Mouse (Mus musculus) forelimb bud, embryonic 11.5 days (tissue): ENCODE data around the gene Aifm2.

ENCODE experiments used
- DNase-seq: peaks from one replicate; pipeline ENCODE4 v3.0.0-alpha.2; 2012; ENCODE audit warnings: low read depth, low spot score

Gene Aifm2

GRCm38 (mm10) chr10:61764689-61765088 lies 49.6 kb downstream of the Aifm2 start:
- no peak for DNase-seq

DNA sequence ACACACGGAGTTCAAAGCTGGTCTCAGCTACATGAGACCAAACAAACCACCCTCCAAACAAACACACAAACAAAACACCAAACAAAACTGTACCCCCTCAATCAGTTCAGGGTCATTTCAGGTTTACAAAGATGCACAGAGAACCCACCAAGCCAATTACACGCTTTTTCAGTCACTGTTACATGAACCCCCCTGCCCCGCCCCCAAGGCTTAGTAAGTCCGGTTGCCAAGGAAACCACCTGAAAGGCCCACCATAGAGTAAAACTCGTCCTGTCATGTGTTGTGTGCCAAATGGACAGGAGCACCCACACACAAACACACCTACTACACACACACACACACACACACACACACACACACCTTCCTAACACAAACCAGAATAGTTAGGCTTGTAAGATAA lies 50.5 kb downstream of the Aifm2 start:
- no peak for DNase-seq

DNA sequence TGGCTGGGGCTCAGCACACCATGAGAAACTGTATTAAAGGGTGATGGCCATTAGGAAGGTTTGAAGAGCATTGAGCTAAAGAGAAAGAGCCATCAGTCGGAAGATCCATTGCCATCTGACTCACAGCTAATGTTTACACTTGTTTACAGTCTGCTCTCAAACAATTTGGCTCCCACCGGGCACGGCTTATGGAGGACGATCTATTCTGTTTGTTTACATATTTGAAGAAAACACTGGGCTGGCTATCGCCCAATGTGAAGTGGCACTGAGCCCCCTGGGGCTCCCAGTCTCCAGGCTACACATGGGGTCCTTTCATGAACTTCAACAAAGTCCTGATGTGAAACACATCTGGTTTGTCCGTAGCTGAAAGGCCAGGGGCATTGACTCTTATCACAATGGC lies 51.7 kb downstream of the Aifm2 start:
- no peak for DNase-seq

DNA sequence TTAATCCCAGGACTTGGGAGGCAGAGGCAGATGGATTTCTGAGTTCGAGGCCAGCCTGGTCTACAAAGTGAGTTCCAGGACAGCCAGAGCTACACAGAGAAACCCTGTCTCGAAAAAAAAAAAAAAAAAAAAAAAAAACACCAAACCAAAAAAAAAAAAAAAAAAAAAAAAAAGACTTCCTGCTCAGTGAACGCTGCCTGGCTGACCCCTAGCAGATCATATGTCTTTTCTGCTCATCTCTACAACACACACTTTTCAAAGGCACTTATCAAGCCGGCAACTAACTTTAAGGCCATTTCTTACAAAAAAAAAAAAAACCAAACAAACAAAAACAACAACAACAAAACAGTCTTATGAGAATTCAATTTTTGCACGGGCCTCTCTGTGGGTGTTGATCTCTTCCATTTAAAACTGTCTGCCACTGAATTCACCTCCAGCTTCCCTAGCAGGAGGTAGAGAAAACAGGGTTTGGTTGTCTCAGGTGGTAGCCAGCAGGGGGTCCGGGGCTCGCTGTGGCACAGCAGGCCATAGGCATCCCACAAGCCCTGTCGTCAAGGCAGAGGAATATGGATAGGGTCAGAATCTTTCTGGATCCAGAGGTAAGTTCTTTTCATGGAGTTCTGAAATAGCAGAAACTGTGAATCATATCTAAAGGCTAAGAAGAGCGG lies 66.5 kb downstream of the Aifm2 start:
- DNase-seq = no peak

GRCm38 (mm10) chr10:61782799-61783611 lies 67.9 kb downstream of the Aifm2 start:
- peak; percentile 79 for DNase-seq

DNA sequence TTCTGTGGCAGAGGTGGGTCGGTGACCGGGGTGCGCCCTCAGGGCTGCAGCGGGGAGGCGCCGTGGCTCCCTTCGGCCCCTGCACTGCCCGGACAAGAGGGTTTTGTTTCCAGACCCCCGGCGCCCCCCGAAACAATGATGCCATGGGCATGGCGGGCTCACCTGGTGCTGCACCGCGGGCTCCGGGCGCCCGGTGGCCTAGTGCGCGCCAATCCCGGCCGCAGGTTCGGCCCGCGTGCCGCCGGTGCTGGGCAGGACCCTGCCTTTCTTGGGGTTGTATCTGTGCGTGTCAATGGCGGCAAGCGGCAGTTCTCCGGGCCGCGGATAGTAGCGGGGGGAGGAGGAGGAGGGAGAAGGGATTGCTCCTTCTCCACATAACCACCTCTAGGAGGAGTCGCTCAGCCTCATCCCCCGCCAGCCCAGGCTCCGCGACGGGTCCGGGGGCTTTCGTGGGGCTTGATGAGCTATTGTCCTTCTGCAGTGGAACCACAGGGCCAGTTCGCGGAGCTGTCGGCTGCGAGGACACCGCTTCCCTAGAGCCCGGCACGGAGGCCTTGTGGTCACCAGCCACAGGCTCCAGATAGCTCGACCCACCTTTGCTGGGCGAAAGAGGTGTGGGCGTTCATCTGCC lies 68.7 kb downstream of the Aifm2 start, which contains the start of gene H2afy2:
H2afy2 (minus strand) TSS at position 527 of the 631 bp plus-strand sequence.
- peak; percentile 84 for DNase-seq

DNA sequence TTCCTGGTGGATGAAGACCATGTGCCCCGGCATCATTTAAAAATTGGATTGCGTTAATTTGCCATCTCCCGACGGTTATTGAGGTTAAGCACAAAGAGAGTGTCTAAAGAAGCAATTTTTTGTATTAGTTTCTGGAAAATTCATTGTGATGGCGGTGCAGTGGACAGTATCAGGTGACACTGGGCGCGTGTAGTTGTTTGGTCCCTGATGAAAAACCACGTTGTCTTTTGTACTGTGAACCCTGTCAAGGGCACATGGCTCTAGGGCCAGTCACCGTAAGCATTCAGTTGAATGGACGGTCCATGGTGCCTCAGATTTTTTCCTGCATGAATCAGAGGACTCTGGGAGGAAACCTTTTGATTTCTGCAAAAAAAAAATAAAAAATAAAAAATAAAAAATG lies 69.4 kb downstream of the Aifm2 start:
- DNase-seq = no peak

GRCm38 (mm10) chr10:61787541-61788313 lies 72.7 kb downstream of the Aifm2 start:
- DNase-seq = no peak

- DNase-seq = no peak
Measured at GRCm38 (mm10) chr10:61788499-61788898, 73.4 kb downstream of the Aifm2 start.
